Mouse (Mus musculus) midbrain, embryonic 11.5 days (tissue): Measurements from ENCODE around the gene Tnks1bp1. TPM values are rescaled to one million over a fixed set of nuclear protein-coding genes. Genes with fewer than 3 reads are reported as not detected.

ENCODE experiments used
- ATAC-seq: fragments of 200-750 bp; cut with Nextera tagmentation; 2 replicates; pipeline ENCODE4 v1.8.0; 2017; ENCODE audit warnings: moderate TSS enrichment, moderate library complexity; ENCODE audit not compliant: low FRiP score
- DNase-seq: peaks from one replicate; pipeline ENCODE4 v3.0.0; 2015; ENCODE audit warnings: low spot score; ENCODE audit errors: missing footprints
- H3K27ac ChIP-seq: fragments of 300-500 bp; sonication (generic); 2 replicates; pipeline ENCODE4 v1.5.1; 2014; ENCODE audit warnings: low read depth, low read length
- H3K27me3 ChIP-seq: fragments of 300-500 bp; sonication (generic); 2 replicates; pipeline ENCODE4 v1.6.1; 2014; ENCODE audit warnings: mild to moderate bottlenecking, low read length, moderate library complexity, mixed read lengths; ENCODE audit not compliant: control insufficient read depth, insufficient read depth
- H3K36me3 ChIP-seq: fragments of 300-500 bp; sonication (generic); 2 replicates; pipeline ENCODE4 v1.6.1; 2014; ENCODE audit warnings: mild to moderate bottlenecking, low read length, moderate library complexity, mixed read lengths; ENCODE audit not compliant: control insufficient read depth, insufficient read depth
- H3K4me1 ChIP-seq: fragments of 300-500 bp; sonication (generic); 2 replicates; pipeline ENCODE4 v1.6.1; 2014; ENCODE audit warnings: low read length; ENCODE audit not compliant: control insufficient read depth, insufficient read depth
- H3K4me2 ChIP-seq: fragments of 300-500 bp; sonication (generic); 2 replicates; pipeline ENCODE4 v1.6.1; 2014; ENCODE audit warnings: mild to moderate bottlenecking, moderate library complexity
- H3K4me3 ChIP-seq: fragments of 300-500 bp; sonication (generic); 2 replicates; pipeline ENCODE4 v1.5.1; 2014; ENCODE audit warnings: low read depth, low read length
- H3K9ac ChIP-seq: fragments of 300-500 bp; sonication (generic); 2 replicates; pipeline ENCODE4 v1.6.1; 2014; ENCODE audit warnings: low read length
- H3K9me3 ChIP-seq: fragments of 300-500 bp; sonication (generic); 2 replicates; pipeline ENCODE4 v1.6.1; 2016; ENCODE audit warnings: low read length; ENCODE audit not compliant: control insufficient read depth
- WGBS: fragments of 180-500 bp; shearing (Covaris S2); extraction: QIAGEN DNeasy Blood & Tissue Kit; methylation state at CpG from one replicate; pipeline ENCODE4 v1.1.7; 2014; 5-methylcytosine and 5-hydroxymethylcytosine counted together
- polyA plus RNA-seq: library from polyadenylated mRNA; unstranded; fragments of >200 nt; fragmentation: Nextera tagmentation; extraction: Ambion mirVana; gene quantifications from 2 replicates; pipeline ENCODE4 v1.2.1, GENCODE M21; 2014

The Tnks1bp1 gene
- polyA plus RNA-seq, 1 experiment from 2014 or later = 8.1 TPM

GRCm38 (mm10) chr2:85034169-85034568 is 13.7 kb upstream of the Tnks1bp1 start:
- Histone ChIP-seq H3K4me3 (no peak overlapping the region), H3K27ac (no peak overlapping the region), H3K9ac (no peak overlapping the region), H3K9me3 (no peaks in the 10 kb centered on the region), H3K4me2 (no peak overlapping the region), H3K27me3 (no peaks in the 10 kb centered on the region), H3K36me3 (no peaks in the 10 kb centered on the region), H3K4me1 (peaks cover 13% of the 10 kb centered on the region)
- ATAC-seq (no peak), DNase-seq (no peak)
- WGBS = 90% methylated on average over 7 of the region's 7 CpGs

- H3K27me3 ChIP-seq = no peaks in the 10 kb centered on the region
- peak overlapping the region; percentile 73 for H3K4me2 ChIP-seq
- H3K27ac ChIP-seq = no peak overlapping the region
- H3K36me3 ChIP-seq = peaks cover 20% of the 10 kb centered on the region
- H3K4me1 ChIP-seq = peaks cover 13% of the 10 kb centered on the region
- ATAC-seq = peak; percentile 49
- peak overlapping the region; percentile 96 for H3K9ac ChIP-seq
- peak overlapping the region; percentile 80 for H3K4me3 ChIP-seq
- no peaks in the 10 kb centered on the region for H3K9me3 ChIP-seq
- no peak for DNase-seq
- 12% methylated on average over 11 of the region's 11 CpGs for WGBS
Measured at GRCm38 (mm10) chr2:85036507-85037046, 11.2 kb upstream of the Tnks1bp1 start.

DNA sequence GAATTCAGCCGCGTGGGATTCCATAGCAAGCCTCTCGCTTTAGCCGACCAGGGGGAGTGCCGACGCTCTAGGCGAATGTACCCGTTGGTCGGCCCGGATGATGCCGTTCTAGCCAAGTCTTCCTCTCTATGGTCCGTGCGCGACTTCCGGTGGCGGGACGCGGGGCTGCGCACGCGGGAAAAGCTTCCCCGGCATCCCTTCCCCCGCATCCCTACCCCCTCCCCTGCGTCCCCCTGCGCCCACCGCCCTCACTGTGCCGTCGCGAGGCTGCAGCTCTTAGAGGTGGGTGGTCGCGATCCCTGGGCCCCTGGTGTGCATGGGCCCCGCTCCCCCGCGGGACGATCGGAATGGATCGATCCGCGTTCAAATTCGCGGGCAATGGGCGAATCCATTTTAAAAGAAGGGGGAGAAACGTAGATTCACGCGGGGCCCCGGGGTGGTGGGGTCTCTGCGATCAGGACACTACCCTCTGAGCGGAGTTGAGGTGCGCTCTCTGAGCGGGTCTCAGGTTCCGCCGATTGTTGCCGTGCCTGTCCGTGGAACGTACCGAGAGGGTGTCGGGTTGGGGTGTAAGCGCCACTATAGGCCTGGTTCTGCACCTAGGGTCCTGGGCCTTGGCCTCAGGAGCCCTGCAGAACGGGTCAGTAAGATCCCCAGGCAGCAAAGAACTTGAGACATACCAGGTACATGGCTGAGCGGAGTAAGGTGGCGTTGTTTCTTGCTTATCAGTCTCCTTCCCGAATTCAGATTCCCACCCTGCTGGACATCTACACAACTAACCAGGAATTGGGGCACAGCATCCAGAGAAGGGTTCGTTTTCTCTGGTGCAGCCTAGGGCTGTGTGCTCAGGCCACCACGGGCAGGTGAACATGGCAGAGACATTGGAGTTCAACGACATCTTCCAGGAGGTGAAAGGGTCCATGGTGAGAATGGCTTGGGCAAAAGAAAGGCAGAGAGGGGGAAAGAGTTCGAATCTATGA is 10.5 kb upstream of the Tnks1bp1 start, which contains the start of the genes Ssrp1 and P2rx3:
Gene Ssrp1, plus strand, starts transcription at position 188 of the 980 bp plus-strand sequence.
Gene P2rx3, minus strand, starts transcription at position 416 of the 980 bp plus-strand sequence.
- Histone ChIP-seq H3K27me3 (no peaks in the 10 kb centered on the region), H3K9me3 (no peaks in the 10 kb centered on the region), H3K4me1 (peaks cover 13% of the 10 kb centered on the region), H3K4me3 (peak within 1 kb of the TSS; percentile 80), H3K9ac (peak within 1 kb of the TSS; percentile 96), H3K4me2 (peak within 1 kb of the TSS; percentile 83), H3K27ac (peak within 1 kb of the TSS; percentile 76), H3K36me3 (peaks cover 27% of the 10 kb centered on the region)
- peak; percentile 96 for ATAC-seq
- under 1% methylated on average over 66 of the region's 66 CpGs for WGBS
- peak; percentile 99 for DNase-seq

- H3K36me3 ChIP-seq = peaks cover 34% of the 10 kb centered on the region
- H3K4me3 ChIP-seq = peak overlapping the region; percentile 80
- no peaks in the 10 kb centered on the region for H3K27me3 ChIP-seq
- H3K27ac ChIP-seq = no peak overlapping the region
- peak overlapping the region; percentile 96 for H3K9ac ChIP-seq
- whole genome bisulfite sequencing = 82% methylated on average over 13 of the region's 13 CpGs
- H3K4me1 ChIP-seq = peaks cover 13% of the 10 kb centered on the region
- no peaks in the 10 kb centered on the region for H3K9me3 ChIP-seq
- H3K4me2 ChIP-seq = peak overlapping the region; percentile 83
- DNase-seq (no peak), ATAC-seq (no peak)
Measured at GRCm38 (mm10) chr2:85038336-85038735, 9.5 kb upstream of the Tnks1bp1 start.

GRCm38 (mm10) chr2:85043623-85044022 is 4.2 kb upstream of the Tnks1bp1 start:
- DNase-seq = no peak
- no peak overlapping the region for H3K4me3 ChIP-seq
- H3K9ac ChIP-seq = no peak overlapping the region
- ATAC-seq = no peak
- H3K4me1 ChIP-seq = peaks cover 2% of the 10 kb centered on the region
- no peaks in the 10 kb centered on the region for H3K27me3 ChIP-seq
- no peak overlapping the region for H3K4me2 ChIP-seq
- no peaks in the 10 kb centered on the region for H3K9me3 ChIP-seq
- H3K27ac ChIP-seq = no peak overlapping the region
- 96% methylated on average over 7 of the region's 7 CpGs for WGBS
- H3K36me3 ChIP-seq = peaks cover 45% of the 10 kb centered on the region

- Histone ChIP-seq H3K4me2 (no peak overlapping the region), H3K9ac (no peak overlapping the region), H3K27ac (no peak overlapping the region), H3K4me1 (peaks cover 24% of the 10 kb centered on the region), H3K36me3 (peaks cover 28% of the 10 kb centered on the region), H3K9me3 (no peaks in the 10 kb centered on the region), H3K4me3 (no peak overlapping the region), H3K27me3 (no peaks in the 10 kb centered on the region)
- no peak for DNase-seq
- 84% methylated on average over 8 of the region's 8 CpGs for WGBS
- no peak for ATAC-seq
Measured at GRCm38 (mm10) chr2:85046222-85046621, 1.6 kb upstream of the Tnks1bp1 start.

DNA sequence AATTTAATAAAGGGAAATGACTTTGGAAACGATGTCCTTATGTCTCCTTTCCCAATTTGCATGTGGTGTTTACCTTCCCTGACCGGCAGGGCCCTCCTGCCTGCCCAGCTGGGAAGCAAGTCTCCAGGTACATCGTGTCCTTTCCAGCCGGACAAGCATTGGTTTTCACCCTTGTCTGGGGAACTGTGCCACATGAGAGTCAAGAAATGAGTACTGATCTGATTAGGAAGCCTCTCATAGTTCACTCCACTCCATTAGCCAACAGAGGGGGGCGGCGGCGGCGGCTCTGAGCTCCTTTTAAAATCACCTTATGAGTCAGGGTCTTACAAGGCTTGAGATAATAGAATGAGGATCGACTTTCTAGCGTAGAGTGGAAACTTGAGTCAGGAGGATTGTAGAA is 741 bp upstream of the Tnks1bp1 start:
- peaks cover 24% of the 10 kb centered on the region for H3K4me1 ChIP-seq
- H3K9ac ChIP-seq = peak overlapping the region; percentile 6; the same call in 1 of the 2 replicates
- no peak overlapping the region; the same call in 1 of the 2 replicates for H3K27ac ChIP-seq
- peak overlapping the region; percentile 61; the same call in 1 of the 2 replicates for H3K4me3 ChIP-seq
- ATAC-seq = no peak
- H3K4me2 ChIP-seq = peak overlapping the region; percentile 69
- no peak for DNase-seq
- H3K27me3 ChIP-seq = no peaks in the 10 kb centered on the region
- H3K9me3 ChIP-seq = no peaks in the 10 kb centered on the region
- WGBS = 60% methylated on average over 10 of the region's 10 CpGs
- H3K36me3 ChIP-seq = peaks cover 20% of the 10 kb centered on the region

- peaks cover 20% of the 10 kb centered on the region; the same call in 1 of the 2 replicates for H3K36me3 ChIP-seq
- DNase-seq (peak; percentile 95), ATAC-seq (peak; percentile 79)
- peak overlapping the region; percentile 69 for H3K4me2 ChIP-seq
- H3K27ac ChIP-seq = peak overlapping the region; percentile 85
- no peaks in the 10 kb centered on the region for H3K27me3 ChIP-seq
- H3K9ac ChIP-seq = peak overlapping the region; percentile 78
- no peaks in the 10 kb centered on the region for H3K9me3 ChIP-seq
- under 1% methylated on average over 37 of the region's 44 CpGs for whole genome bisulfite sequencing
- peaks cover 24% of the 10 kb centered on the region for H3K4me1 ChIP-seq
- H3K4me3 ChIP-seq = peak overlapping the region; percentile 61
Measured at GRCm38 (mm10) chr2:85048168-85048751, 438 bp downstream of the Tnks1bp1 start.
